Mouse (Mus musculus): ENCODE measurements around the gene Grik1.

Grik1 gene

DNA sequence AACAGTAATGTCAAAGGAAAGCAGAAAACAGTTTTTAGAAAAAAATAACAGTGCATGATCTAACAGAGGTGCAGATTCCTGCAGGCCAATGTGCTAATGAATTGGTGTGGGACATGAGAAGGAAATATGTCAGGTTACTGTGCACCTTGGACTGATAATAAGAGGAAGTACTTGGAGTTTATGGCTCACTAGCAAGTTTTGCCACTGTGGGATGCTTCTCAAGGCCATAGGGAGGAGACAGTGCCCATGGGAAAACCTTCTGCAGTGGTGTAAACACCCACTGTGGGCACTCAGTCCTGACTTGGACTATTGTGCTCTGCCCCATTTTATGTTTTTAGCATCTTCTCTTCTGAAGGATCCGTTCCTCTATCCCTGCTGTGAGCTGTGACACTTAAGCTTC lies 428.3 kb downstream of the Grik1 start:
- no peak for DNase-seq (ENCODE audit: inconsistent ontology term)

DNA sequence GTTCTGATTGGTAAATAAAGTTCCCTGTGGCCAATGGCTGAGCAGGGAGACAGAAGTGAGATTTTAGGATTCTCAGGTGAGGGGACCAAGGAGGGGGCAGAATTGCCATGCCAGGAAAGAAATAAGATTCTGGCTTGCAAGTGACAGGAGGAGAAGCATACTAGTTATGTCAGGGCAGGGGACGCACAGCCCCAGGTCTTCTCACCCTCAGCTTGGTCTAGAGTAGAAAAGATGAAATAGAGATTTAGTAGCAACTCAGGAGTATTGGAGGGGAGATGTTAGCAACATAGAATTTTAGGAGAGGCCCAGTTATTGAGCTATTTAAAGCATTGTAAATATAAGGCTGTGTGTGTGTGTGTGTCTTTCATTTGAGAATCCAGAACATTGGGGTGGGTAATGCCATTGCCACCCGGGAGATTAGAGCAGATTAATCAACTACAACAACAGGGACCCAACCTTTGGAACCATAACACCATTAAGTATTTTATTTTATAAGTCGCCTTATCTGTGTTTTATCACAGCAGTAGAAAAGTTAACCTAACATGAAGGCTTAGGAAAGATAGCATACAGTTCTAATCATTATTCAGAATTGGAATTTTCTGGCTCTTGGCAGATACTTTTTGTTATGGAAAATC lies 436.5 kb downstream of the Grik1 start:
- no peak for DNase-seq (ENCODE audit: inconsistent ontology term)

DNA sequence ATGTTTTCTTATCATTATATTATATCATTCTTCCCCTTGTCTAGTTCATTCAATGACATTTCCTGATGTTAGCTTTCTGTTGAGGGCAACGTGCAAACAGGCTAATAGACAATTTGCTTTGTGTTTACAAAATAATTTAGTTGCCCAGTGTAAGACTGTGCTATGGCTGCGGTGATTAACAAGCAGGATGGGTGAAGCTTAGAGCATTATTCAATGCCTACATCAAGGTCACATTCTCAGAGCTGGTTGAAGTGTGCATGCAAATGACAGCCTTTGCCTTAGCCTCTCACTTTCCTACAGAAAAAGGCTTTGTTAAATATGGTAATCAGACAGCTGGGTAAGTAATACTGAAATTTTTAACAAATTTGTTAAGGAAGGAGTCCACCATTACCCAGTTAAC lies 438.5 kb downstream of the Grik1 start:
- DNase-seq (ENCODE audit: inconsistent ontology term), result no peak

DNA sequence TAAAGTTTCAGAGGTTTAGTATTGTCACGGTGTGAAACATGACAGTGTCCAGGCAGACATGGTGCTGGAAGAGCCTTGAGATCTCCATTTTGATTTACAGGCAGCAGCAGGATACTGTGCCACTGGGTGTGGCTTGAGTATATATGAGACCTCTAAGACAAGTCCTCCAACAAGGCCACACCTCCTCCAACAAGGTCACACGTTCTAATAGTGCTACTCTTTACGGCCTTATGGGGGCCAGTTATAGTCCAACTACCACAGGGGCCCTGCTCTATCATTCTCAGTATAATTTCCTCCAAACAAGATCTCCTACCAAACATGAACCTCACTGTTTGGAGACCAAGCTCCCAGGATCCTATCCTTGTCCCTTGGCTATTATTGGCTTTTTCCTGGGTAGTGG lies 441.3 kb downstream of the Grik1 start:
- no peak for DNase-seq (ENCODE audit: inconsistent ontology term)
